Mouse (Mus musculus): ENCODE measurements around the gene Vcam1. TPM values are rescaled to one million over a fixed set of nuclear protein-coding genes. Genes with fewer than 3 reads are reported as not detected.

Gene Vcam1
- polyA plus RNA-seq, 1 experiment from 2014 or later = 109 TPM

- Histone ChIP-seq H3K27me3 (ENCODE audit: control insufficient read depth, insufficient read depth, low read depth, low read length) (no peaks in the 10 kb centered on the region), H3K27ac (ENCODE audit: low read length) (no peak overlapping the region), H3K9ac (ENCODE audit: low read depth, low read length) (no peak overlapping the region), H3K9me3 (replicated peaks; ENCODE audit: control insufficient read depth, low read length) (no peaks in the 10 kb centered on the region), H3K36me3 (ENCODE audit: control insufficient read depth, insufficient read depth) (no peaks in the 10 kb centered on the region), H3K4me1 (ENCODE audit: control insufficient read depth, low read depth, low read length) (no peaks in the 10 kb centered on the region), H3K4me3 (ENCODE audit: low read depth, low read length) (no peak overlapping the region), H3K4me2 (ENCODE audit: low read depth, low read length) (no peak overlapping the region)
- WGBS (ENCODE audit: insufficient replicate concordance) = 35% methylated on average over 4 of the region's 4 CpGs
- ATAC-seq (ENCODE audit: low read depth) = no peak
Measured at GRCm38 (mm10) chr3:116129841-116130595, 530 bp upstream of the Vcam1 start.

DNA sequence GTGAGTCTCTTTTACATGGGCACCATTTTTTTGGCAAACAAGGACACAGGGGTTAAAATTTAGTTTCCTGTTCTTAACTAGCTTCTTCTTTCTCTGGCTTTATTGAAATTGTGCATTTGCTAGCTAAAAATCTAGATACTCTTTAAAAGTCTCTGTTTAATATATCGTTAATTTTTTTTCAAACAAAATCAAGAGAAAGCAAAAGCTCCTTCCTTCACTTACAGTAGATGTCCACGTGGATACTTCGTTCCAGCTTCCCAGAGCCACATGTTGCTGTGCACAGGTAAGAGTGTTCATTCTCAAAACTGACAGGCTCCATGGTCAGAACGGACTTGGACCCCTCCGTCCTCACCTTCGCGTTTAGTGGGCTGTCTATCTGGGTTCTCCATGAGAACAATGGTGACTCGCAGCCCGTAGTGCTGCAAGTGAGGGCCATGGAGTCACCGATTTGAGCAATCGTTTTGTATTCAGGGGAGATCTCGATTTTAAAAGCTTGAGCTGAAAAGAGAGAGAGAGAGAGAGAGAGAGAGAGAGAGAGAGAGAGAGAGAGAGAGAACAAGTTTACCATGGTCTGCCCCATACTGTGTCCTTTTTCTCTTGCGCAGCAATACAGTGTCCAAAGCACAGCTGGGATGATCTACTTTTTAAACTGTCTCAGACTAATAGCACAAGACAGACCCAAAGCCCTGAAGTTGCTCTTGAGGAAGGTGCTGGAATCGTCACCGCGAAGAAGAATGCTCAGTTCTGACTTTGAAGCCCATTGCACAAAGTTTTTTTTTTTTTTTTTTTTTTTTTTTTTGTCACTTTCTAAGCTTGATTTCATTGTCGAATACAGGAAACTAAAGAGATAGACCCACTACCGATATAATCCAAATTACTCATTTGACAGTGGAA lies 930 bp downstream of the Vcam1 start:
- Histone ChIP-seq H3K27ac (ENCODE audit: low read length) (peak overlapping the region; percentile 47), H3K4me3 (ENCODE audit: low read depth, low read length) (peak overlapping the region; percentile 54), H3K9ac (ENCODE audit: low read depth, low read length) (peak overlapping the region; percentile 33; the same call in 1 of the 2 replicates), H3K36me3 (ENCODE audit: control insufficient read depth, insufficient read depth) (peaks cover 5% of the 10 kb centered on the region; the same call in 1 of the 2 replicates), H3K27me3 (ENCODE audit: control insufficient read depth, insufficient read depth, low read depth, low read length) (no peaks in the 10 kb centered on the region), H3K4me2 (ENCODE audit: low read depth, low read length) (no peak overlapping the region), H3K9me3 (replicated peaks; ENCODE audit: control insufficient read depth, low read length) (no peaks in the 10 kb centered on the region), H3K4me1 (ENCODE audit: control insufficient read depth, low read depth, low read length) (no peaks in the 10 kb centered on the region)
- peak; percentile 22; the same call in 1 of the 2 replicates for ATAC-seq (ENCODE audit: low read depth)
- 57% methylated on average over 18 of the region's 18 CpGs for WGBS (ENCODE audit: insufficient replicate concordance)

DNA sequence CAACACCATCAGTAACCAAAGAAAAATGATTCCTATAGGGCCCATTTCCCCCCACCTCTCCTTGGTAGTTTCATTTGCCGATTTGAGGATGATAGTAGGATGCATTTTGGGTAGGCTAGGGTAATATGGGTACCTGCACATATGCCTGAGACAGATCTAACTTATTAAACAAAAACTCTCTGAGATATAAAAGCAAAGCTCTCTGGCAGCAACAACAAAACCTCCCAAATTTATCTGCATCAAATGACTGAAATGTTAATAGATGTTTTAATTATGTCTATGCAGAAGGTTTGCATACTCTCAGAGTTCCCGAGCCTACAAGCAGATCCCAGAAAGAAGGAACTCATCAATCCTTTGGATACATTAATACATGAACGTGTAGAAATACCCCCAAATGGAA lies 1.7 kb downstream of the Vcam1 start:
- no peak for ATAC-seq (ENCODE audit: low read depth)
- peak overlapping the region; percentile 20; the same call in 1 of the 2 replicates for H3K9ac ChIP-seq (ENCODE audit: low read depth, low read length)
- no peaks in the 10 kb centered on the region for H3K4me1 ChIP-seq (ENCODE audit: control insufficient read depth, low read depth, low read length)
- peak overlapping the region; percentile 54 for H3K4me3 ChIP-seq (ENCODE audit: low read depth, low read length)
- no peak overlapping the region; the same call in 1 of the 2 replicates for H3K4me2 ChIP-seq (ENCODE audit: low read depth, low read length)
- H3K27me3 ChIP-seq (ENCODE audit: control insufficient read depth, insufficient read depth, low read depth, low read length) = no peaks in the 10 kb centered on the region
- H3K36me3 ChIP-seq (ENCODE audit: control insufficient read depth, insufficient read depth) = peaks cover 5% of the 10 kb centered on the region; the same call in 1 of the 2 replicates
- no peaks in the 10 kb centered on the region for H3K9me3 ChIP-seq (replicated peaks; ENCODE audit: control insufficient read depth, low read length)
- WGBS (ENCODE audit: insufficient replicate concordance) = 34% methylated on average over 3 of the region's 3 CpGs
- H3K27ac ChIP-seq (ENCODE audit: low read length) = no peak overlapping the region; the same call in 1 of the 2 replicates

DNA sequence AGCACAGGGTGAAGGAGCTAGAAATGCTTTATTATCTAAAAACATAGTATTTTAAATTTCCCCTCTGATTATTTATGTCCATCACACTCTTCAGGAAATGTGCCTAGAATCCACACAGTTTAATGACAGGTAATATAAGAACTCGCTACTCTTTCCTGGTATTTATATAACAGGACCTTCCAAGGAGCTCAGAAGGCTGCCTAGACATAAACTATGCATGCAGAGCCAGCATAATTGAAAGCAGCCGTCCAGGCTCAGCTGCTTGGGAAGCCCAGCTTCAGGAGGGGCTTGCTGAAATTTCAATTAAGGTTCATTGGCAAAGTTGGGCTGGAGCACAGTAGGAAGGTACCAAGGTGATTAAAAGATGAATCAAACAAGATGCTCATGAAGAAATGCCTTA lies 2.2 kb downstream of the Vcam1 start:
- Histone ChIP-seq H3K4me1 (ENCODE audit: control insufficient read depth, low read depth, low read length) (no peaks in the 10 kb centered on the region), H3K4me3 (ENCODE audit: low read depth, low read length) (peak overlapping the region; percentile 50), H3K27ac (ENCODE audit: low read length) (no peak overlapping the region), H3K4me2 (ENCODE audit: low read depth, low read length) (peak overlapping the region; percentile 56), H3K27me3 (ENCODE audit: control insufficient read depth, insufficient read depth, low read depth, low read length) (no peaks in the 10 kb centered on the region), H3K36me3 (ENCODE audit: control insufficient read depth, insufficient read depth) (peaks cover 5% of the 10 kb centered on the region; the same call in 1 of the 2 replicates), H3K9me3 (replicated peaks; ENCODE audit: control insufficient read depth, low read length) (no peaks in the 10 kb centered on the region), H3K9ac (ENCODE audit: low read depth, low read length) (no peak overlapping the region)
- no peak for ATAC-seq (ENCODE audit: low read depth)
- WGBS (ENCODE audit: insufficient replicate concordance) = 30% methylated on average over 2 of the region's 2 CpGs

DNA sequence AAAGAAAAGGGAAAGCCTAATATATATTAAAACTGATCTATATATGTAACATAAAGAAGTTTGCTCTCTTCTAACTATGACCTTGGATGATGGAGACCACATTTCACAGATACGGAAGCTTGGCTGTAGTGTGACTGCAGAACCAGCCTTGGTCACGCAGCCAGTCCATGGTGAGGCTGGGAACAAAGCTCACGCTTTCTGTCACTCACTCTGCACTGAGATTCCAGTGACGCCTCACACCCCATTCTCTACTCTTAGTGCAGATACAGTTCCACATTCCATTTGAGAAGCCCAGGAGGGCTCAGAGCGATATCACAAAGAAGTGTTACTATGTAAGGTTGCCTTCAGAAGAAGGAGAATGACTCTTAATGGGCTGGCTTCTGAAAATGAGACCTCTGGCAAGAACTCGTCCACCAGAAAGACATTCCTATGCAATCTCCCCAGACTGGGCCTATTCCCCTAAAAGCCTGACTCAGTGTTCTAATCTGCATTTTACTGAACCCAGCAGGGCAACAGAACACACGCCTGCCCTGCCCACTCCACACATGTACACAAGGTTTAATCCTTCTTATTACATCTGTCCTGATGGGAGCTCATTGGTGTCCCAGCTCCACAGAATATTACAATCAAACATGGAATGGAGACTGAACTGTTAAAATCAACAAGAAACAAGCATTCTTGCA lies 2.8 kb downstream of the Vcam1 start:
- Histone ChIP-seq H3K4me1 (ENCODE audit: control insufficient read depth, low read depth, low read length) (no peaks in the 10 kb centered on the region), H3K9ac (ENCODE audit: low read depth, low read length) (peak overlapping the region; percentile 26; the same call in 1 of the 2 replicates), H3K4me3 (ENCODE audit: low read depth, low read length) (peak overlapping the region; percentile 50), H3K4me2 (ENCODE audit: low read depth, low read length) (peak overlapping the region; percentile 56), H3K27ac (ENCODE audit: low read length) (peak overlapping the region; percentile 76), H3K36me3 (ENCODE audit: control insufficient read depth, insufficient read depth) (peaks cover 5% of the 10 kb centered on the region; the same call in 1 of the 2 replicates), H3K27me3 (ENCODE audit: control insufficient read depth, insufficient read depth, low read depth, low read length) (no peaks in the 10 kb centered on the region), H3K9me3 (replicated peaks; ENCODE audit: control insufficient read depth, low read length) (no peaks in the 10 kb centered on the region)
- peak; percentile 70 for ATAC-seq (ENCODE audit: low read depth)
- WGBS (ENCODE audit: insufficient replicate concordance) = 46% methylated on average over 7 of the region's 7 CpGs

GRCm38 (mm10) chr3:116126070-116126469 lies 3.4 kb downstream of the Vcam1 start:
- WGBS (ENCODE audit: insufficient replicate concordance) = 46% methylated on average over 4 of the region's 4 CpGs
- no peaks in the 10 kb centered on the region for H3K27me3 ChIP-seq (ENCODE audit: control insufficient read depth, insufficient read depth, low read depth, low read length)
- peak overlapping the region; percentile 56 for H3K4me2 ChIP-seq (ENCODE audit: low read depth, low read length)
- peak overlapping the region; percentile 32 for H3K4me3 ChIP-seq (ENCODE audit: low read depth, low read length)
- H3K27ac ChIP-seq (ENCODE audit: low read length) = peak overlapping the region; percentile 76
- no peak for ATAC-seq (ENCODE audit: low read depth)
- H3K36me3 ChIP-seq (ENCODE audit: control insufficient read depth, insufficient read depth) = peaks cover 5% of the 10 kb centered on the region; the same call in 1 of the 2 replicates
- no peak overlapping the region for H3K9ac ChIP-seq (ENCODE audit: low read depth, low read length)
- H3K9me3 ChIP-seq (replicated peaks; ENCODE audit: control insufficient read depth, low read length) = no peaks in the 10 kb centered on the region
- no peaks in the 10 kb centered on the region for H3K4me1 ChIP-seq (ENCODE audit: control insufficient read depth, low read depth, low read length)

- ATAC-seq (ENCODE audit: low read depth) = no peak
- 71% methylated on average over 3 of the region's 3 CpGs for WGBS (ENCODE audit: insufficient replicate concordance)
- H3K9me3 ChIP-seq (replicated peaks; ENCODE audit: control insufficient read depth, low read length) = no peaks in the 10 kb centered on the region
- H3K4me1 ChIP-seq (ENCODE audit: control insufficient read depth, low read depth, low read length) = no peaks in the 10 kb centered on the region
- H3K4me3 ChIP-seq (ENCODE audit: low read depth, low read length) = no peak overlapping the region
- no peak overlapping the region for H3K9ac ChIP-seq (ENCODE audit: low read depth, low read length)
- H3K36me3 ChIP-seq (ENCODE audit: control insufficient read depth, insufficient read depth) = peaks cover 5% of the 10 kb centered on the region; the same call in 1 of the 2 replicates
- H3K27ac ChIP-seq (ENCODE audit: low read length) = no peak overlapping the region; the same call in 1 of the 2 replicates
- 0 out of 2 replicates have a peak overlapping the region, but pooled peaks have one; percentile 1 for H3K4me2 ChIP-seq (ENCODE audit: low read depth, low read length)
- H3K27me3 ChIP-seq (ENCODE audit: control insufficient read depth, insufficient read depth, low read depth, low read length) = no peaks in the 10 kb centered on the region
Measured at GRCm38 (mm10) chr3:116123827-116124226, 5.7 kb downstream of the Vcam1 start.

- H3K4me3 ChIP-seq (ENCODE audit: low read depth, low read length) = no peak overlapping the region
- no peak for ATAC-seq (ENCODE audit: low read depth)
- H3K27me3 ChIP-seq (ENCODE audit: control insufficient read depth, insufficient read depth, low read depth, low read length) = no peaks in the 10 kb centered on the region
- H3K36me3 ChIP-seq (ENCODE audit: control insufficient read depth, insufficient read depth) = peaks cover 5% of the 10 kb centered on the region; the same call in 1 of the 2 replicates
- WGBS (ENCODE audit: insufficient replicate concordance) = 50% methylated on average over 4 of the region's 4 CpGs
- peak overlapping the region; percentile 50 for H3K27ac ChIP-seq (ENCODE audit: low read length)
- no peak overlapping the region for H3K9ac ChIP-seq (ENCODE audit: low read depth, low read length)
- no peaks in the 10 kb centered on the region for H3K4me1 ChIP-seq (ENCODE audit: control insufficient read depth, low read depth, low read length)
- H3K9me3 ChIP-seq (replicated peaks; ENCODE audit: control insufficient read depth, low read length) = no peaks in the 10 kb centered on the region
- H3K4me2 ChIP-seq (ENCODE audit: low read depth, low read length) = 0 out of 2 replicates have a peak overlapping the region, but pooled peaks have one; percentile 6
Measured at GRCm38 (mm10) chr3:116122696-116123095, 6.8 kb downstream of the Vcam1 start.

Measured in liver, embryonic 16.5 days (tissue).